Mouse (Mus musculus) gastrocnemius, adult 2 months (tissue): Measurements from ENCODE around the gene Bud31. TPM values are rescaled to one million over a fixed set of nuclear protein-coding genes. Genes with fewer than 3 reads are reported as not detected.
"Not testable (repeated sequence)": the region's sequence is repeated elsewhere in the genome, so short reads cannot be mapped to it uniquely, and the experiment has no call there.

Source experiments
- DNase-seq: peaks from one replicate; pipeline ENCODE4 v3.0.0; 2022
- H3K27ac ChIP-seq: fragments of 200-600 bp; 2 replicates; pipeline ENCODE4 v1.8.1; 2022; ENCODE audit warnings: mild to moderate bottlenecking
- H3K4me3 ChIP-seq: fragments of 200-600 bp; 2 replicates; pipeline ENCODE4 v1.8.1; 2022; ENCODE audit warnings: mild to moderate bottlenecking, moderate library complexity
- CTCF ChIP-seq: fragments of 200-600 bp; IDR thresholded peaks from 2 replicates; pipeline ENCODE4 v1.8.1; 2022; ENCODE audit warnings: antibody characterized with exemption, mild to moderate bottlenecking, moderate library complexity
- intact Hi-C: fragments of 180-260 bp; cut with DNase I; formaldehyde crosslinking; loops from one replicate; pipeline ENCODE4 v1.15.1; 2025
- total RNA-seq, 2 experiments: library from RNA; stranded (reverse); gene quantifications; 2 replicates each; pipeline ENCODE4 v1.2.3; 2021

The Bud31 gene
- total RNA-seq, 2 experiments from 2014 or later, result 49.1 to 57.4 TPM

- DNase-seq, intact Hi-C loops, H3K27ac ChIP-seq, H3K4me3 ChIP-seq: not testable (repeated sequence)
- TF ChIP-seq CTCF, result peak; percentile 4; the same call in 1 of the 2 replicates
These were observed 6.9 kb upstream of the Bud31 start for GRCm38 (mm10) chr5:145133275-145133674.

DNA sequence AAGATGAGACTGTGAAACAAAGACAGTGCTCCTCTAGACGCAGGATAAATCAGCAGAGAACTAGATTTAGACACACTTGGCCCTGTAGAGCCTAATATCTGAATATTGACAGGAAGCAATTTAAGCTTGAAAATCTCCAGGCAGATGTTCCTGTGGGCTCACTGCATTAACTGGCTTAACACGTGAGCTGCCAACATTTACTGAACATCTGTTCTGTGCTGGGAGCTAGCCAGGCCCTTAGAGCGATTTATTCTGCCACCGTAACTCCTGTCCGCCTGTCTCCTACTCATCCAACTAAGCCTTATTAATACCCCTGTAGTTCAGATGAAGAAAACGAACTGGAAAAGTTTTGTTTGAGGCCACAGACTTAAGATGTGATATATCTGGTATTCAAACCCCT is 1.3 kb upstream of the Bud31 start:
- no peak for DNase-seq
- Histone ChIP-seq H3K27ac (peak overlapping the region; percentile 97), H3K4me3 (peak overlapping the region; percentile 83)
- intact Hi-C loops, result no loop called here
- TF ChIP-seq CTCF, result no peak

GRCm38 (mm10) chr5:145140611-145141010 is 449 bp downstream of the Bud31 start:
- intact Hi-C loops, result loop anchor here (1.0 to 2.0 kb wide), 2 partner anchors 26 to 91 kb away; partner anchors contain the start of genes Cpsf4, Ptcd1 and Zfp655
- peak overlapping the region; percentile 97 for H3K27ac ChIP-seq
- no peak for TF ChIP-seq CTCF
- DNase-seq, result no peak
- peak overlapping the region; percentile 83 for H3K4me3 ChIP-seq

- no peak overlapping the region for H3K27ac ChIP-seq
- intact Hi-C loops, result no loop called here
- TF ChIP-seq CTCF, result no peak
These were observed 7.6 kb downstream of the Bud31 start for GRCm38 (mm10) chr5:145147748-145148147.

GRCm38 (mm10) chr5:145149294-145149693 is 9.1 kb downstream of the Bud31 start:
- Histone ChIP-seq H3K27ac (no peak overlapping the region), H3K4me3 (no peak overlapping the region)
- DNase-seq, result no peak
- TF ChIP-seq CTCF, result no peak
- intact Hi-C loops, result no loop called here

More at GRCm38 (mm10) chr5:145147748-145148147, 7.6 kb downstream of the Bud31 start:
- DNase-seq, result no peak
- H3K4me3 ChIP-seq, result no peak overlapping the region

DNA sequence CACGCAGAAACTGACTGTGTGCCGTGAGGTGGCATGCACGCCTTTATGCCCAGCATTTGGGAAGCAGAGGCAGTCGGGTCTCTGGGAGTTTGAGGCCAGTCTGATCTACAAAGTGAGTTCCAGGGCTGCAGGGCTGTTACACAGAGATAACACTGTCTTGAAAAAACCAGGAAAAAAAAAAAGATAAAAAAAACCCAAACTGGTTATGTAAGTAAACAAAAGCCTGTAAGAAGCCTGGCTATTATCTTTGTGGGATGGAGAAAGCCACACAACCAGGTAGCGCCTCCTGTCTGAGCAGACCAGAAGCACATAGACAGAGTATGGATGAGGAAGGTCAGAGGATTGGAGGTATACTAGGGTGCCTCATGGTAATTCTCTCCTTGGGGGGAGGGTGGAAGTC is 12.5 kb downstream of the Bud31 start:
- Histone ChIP-seq H3K4me3 (no peak overlapping the region), H3K27ac (no peak overlapping the region)
- TF ChIP-seq CTCF, result no peak
- intact Hi-C loops, result no loop called here
- no peak for DNase-seq

- Histone ChIP-seq H3K4me3 (no peak overlapping the region), H3K27ac (no peak overlapping the region)
- no peak for DNase-seq
- intact Hi-C loops, result no loop called here
- no peak for TF ChIP-seq CTCF
These were observed 21.2 kb downstream of the Bud31 start for GRCm38 (mm10) chr5:145161361-145161760.

- intact Hi-C loops, result loop anchor here (5.0 kb wide), 1 partner anchor 38 kb away; the partner anchor contains the start of genes Zkscan14 and Zkscan5
- Histone ChIP-seq H3K4me3 (peak overlapping the region; percentile 93), H3K27ac (peak overlapping the region; percentile 93)
- no peak for DNase-seq
- TF ChIP-seq CTCF, result no peak
These were observed 24.5 kb downstream of the Bud31 start for GRCm38 (mm10) chr5:145164710-145165109.

DNA sequence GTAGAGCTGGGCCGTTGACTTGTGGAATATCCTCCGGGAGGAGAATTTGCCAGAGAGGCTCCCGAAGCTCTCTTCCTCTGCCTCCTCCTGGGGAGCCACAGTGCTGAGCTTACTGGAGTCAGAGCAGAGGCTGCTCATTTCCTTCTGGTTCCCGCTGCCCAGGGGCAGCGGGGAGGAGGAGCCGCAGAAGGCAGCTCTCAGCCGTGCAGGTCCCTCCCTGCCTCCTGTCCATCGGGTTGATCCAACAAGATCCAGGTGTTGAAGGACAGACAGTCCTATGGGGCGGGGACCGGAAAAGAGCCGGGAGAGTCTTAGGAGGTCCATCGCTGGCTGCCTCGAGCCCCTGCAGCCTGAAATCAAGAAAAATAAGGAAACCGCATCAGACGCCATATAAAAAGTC is 25.0 kb downstream of the Bud31 start:
- no peak for DNase-seq
- intact Hi-C loops, result loop anchor here (5.0 kb wide), 1 partner anchor 37 kb away; the partner anchor contains the start of genes Zkscan14 and Zkscan5
- no peak for TF ChIP-seq CTCF
- peak overlapping the region; percentile 93 for H3K4me3 ChIP-seq
- peak overlapping the region; percentile 93 for H3K27ac ChIP-seq

GRCm38 (mm10) chr5:145166536-145167305 is 26.6 kb downstream of the Bud31 start, which contains the start of the genes Ptcd1 and Cpsf4:
Gene Ptcd1, minus strand, starts transcription at chr5:145167108.
Gene Cpsf4, plus strand, starts transcription at chr5:145167213.
- intact Hi-C loops, result loop anchor here (2.0 to 5.0 kb wide), 3 partner anchors 24 to 36 kb away; partner anchors contain the start of genes Bud31, Pdap1, Zkscan14 and Zkscan5
- H3K27ac ChIP-seq, result peak within 1 kb of the TSS; percentile 93
- DNase-seq, result peak; percentile 99
- peak within 1 kb of the TSS; percentile 93 for H3K4me3 ChIP-seq
- no peak for TF ChIP-seq CTCF

- TF ChIP-seq CTCF, result no peak
- DNase-seq, result no peak
- H3K4me3 ChIP-seq, result peak overlapping the region; percentile 93
- intact Hi-C loops, result loop anchor here (2.0 to 5.0 kb wide), 3 partner anchors 24 to 35 kb away; partner anchors contain the start of genes Bud31, Pdap1, Zkscan14 and Zkscan5
- peak overlapping the region; percentile 93 for H3K27ac ChIP-seq
These were observed 27.1 kb downstream of the Bud31 start for GRCm38 (mm10) chr5:145167306-145167661.

GRCm38 (mm10) chr5:145178461-145178980 is 38.4 kb downstream of the Bud31 start:
- intact Hi-C loops, result no loop called here
- Histone ChIP-seq H3K27ac (no peak overlapping the region), H3K4me3 (peak overlapping the region; percentile 40)
- no peak for TF ChIP-seq CTCF
- DNase-seq, result no peak

DNA sequence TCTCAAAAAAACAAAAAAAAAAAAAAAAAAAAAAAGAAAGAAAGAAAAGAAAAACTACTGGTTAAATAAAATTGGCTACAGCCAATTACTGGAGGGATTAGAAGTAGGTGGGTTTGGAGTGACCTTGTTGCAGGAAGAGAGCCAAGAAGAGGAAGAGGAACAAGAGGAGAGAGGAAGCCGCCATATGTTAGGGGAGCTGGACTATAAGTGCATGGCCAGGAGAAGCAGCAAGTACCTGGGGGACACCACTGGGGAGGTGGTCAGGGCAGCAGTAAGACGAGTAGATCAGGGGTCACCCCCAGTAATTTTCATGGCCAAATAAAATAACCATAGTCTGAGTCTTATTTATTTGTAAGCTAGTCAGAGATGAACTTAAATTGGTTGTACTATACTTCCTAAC is 45.1 kb downstream of the Bud31 start:
- H3K4me3 ChIP-seq, result no peak overlapping the region
- DNase-seq, result no peak
- H3K27ac ChIP-seq, result no peak overlapping the region
- no peak for TF ChIP-seq CTCF
- intact Hi-C loops, result no loop called here
